Mouse (Mus musculus) lung, postnatal 14 days (tissue): ENCODE data around the gene Trio.

ENCODE experiments used
- DNase-seq: peaks from one replicate; pipeline ENCODE4 v3.0.0; 2021

Trio gene

GRCm38 (mm10) chr15:27790699-27791098, 234.9 kb downstream of the Trio start:
- DNase-seq = no peak

- DNase-seq = no peak
These were observed 236.3 kb downstream of the Trio start for GRCm38 (mm10) chr15:27789325-27789724.

GRCm38 (mm10) chr15:27788122-27788759, 237.4 kb downstream of the Trio start:
- DNase-seq = peak; percentile 54

- no peak for DNase-seq
These were observed 238.5 kb downstream of the Trio start for GRCm38 (mm10) chr15:27787151-27787550.

- no peak for DNase-seq
These were observed 239.2 kb downstream of the Trio start for GRCm38 (mm10) chr15:27786418-27786817.

GRCm38 (mm10) chr15:27785280-27786001, 240.2 kb downstream of the Trio start:
- DNase-seq = peak; percentile 72

GRCm38 (mm10) chr15:27784126-27784563, 241.5 kb downstream of the Trio start:
- peak; percentile 54 for DNase-seq

GRCm38 (mm10) chr15:27783541-27784125, 242.0 kb downstream of the Trio start:
- peak; percentile 48 for DNase-seq

GRCm38 (mm10) chr15:27783092-27783491, 242.6 kb downstream of the Trio start:
- no peak for DNase-seq

GRCm38 (mm10) chr15:27782383-27783036, 243.1 kb downstream of the Trio start:
- DNase-seq = no peak

- DNase-seq = no peak
These were observed 245.8 kb downstream of the Trio start for GRCm38 (mm10) chr15:27779827-27780226.

- DNase-seq = no peak
These were observed 246.2 kb downstream of the Trio start for GRCm38 (mm10) chr15:27779398-27779797.

- no peak for DNase-seq
These were observed 247.4 kb downstream of the Trio start for GRCm38 (mm10) chr15:27778256-27778655.

- DNase-seq = no peak
These were observed 248.0 kb downstream of the Trio start for GRCm38 (mm10) chr15:27777455-27778190.

GRCm38 (mm10) chr15:27774481-27774880, 251.2 kb downstream of the Trio start:
- no peak for DNase-seq

GRCm38 (mm10) chr15:27772125-27772627, 253.5 kb downstream of the Trio start:
- DNase-seq = no peak

GRCm38 (mm10) chr15:27771581-27771980, 254.1 kb downstream of the Trio start:
- DNase-seq = peak; percentile 42

GRCm38 (mm10) chr15:27770513-27771196, 255.0 kb downstream of the Trio start:
- no peak for DNase-seq

GRCm38 (mm10) chr15:27761416-27761815, 264.2 kb downstream of the Trio start:
- DNase-seq = no peak

- DNase-seq = no peak
These were observed 265.0 kb downstream of the Trio start for GRCm38 (mm10) chr15:27760655-27761054.

GRCm38 (mm10) chr15:27759890-27760289, 265.8 kb downstream of the Trio start:
- DNase-seq = no peak

- no peak for DNase-seq
These were observed 267.0 kb downstream of the Trio start for GRCm38 (mm10) chr15:27758680-27759079.
